ENCODE assay signal across 20 mouse cellular contexts in the genomic region with DNA sequence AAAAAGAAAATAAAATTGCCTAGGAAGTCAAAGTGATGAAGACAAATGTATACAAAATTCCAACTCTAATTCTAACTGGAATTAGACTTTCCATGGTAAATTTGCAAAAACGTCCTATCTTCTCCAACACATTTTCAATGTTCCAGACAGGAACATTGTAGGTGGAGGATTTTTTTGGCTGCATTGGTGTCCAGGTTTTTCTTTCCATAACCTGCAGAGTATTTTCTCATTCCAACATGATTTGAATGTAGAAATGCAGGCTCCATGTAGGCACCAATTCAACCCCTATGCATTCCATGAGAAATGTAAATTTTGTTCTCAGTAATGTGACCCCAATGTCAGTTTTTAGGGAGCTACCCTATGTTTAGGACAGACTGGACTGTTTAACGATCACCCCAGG.
DNase-seq lines count a peak whose midpoint lies in the region; ATAC-seq lines count a peak whose summit lies in the region.
"Had no signal": no experiment of that assay in that cellular context is flagged by ENCODE, and none has a peak within 500 bp of the region (broad histone marks: within the 10 kb centered on the region; RNA-seq: fewer than 3 reads in every experiment).

No protein-coding gene starts in this region.

- ATAC-seq in frontal cortex, adult (ENCODE audit: low TSS enrichment), result peak; percentile 91
- ATAC-seq in hindbrain, embryonic 12.5 days (ENCODE audit: low FRiP score), result no peak
- ATAC-seq: activated CD4-positive, CD25-positive, alpha-beta regulatory T cell, adult 4 months; CD4-positive, CD25-positive, alpha-beta regulatory T cell, adult 4 months; Patski had no signal

- no peak overlapping the region for H3K4me3 ChIP-seq in hindbrain, embryonic 12.5 days

- H3K4me1 ChIP-seq in hindbrain, embryonic 12.5 days, result no peaks in the 10 kb centered on the region

- no peaks in the 10 kb centered on the region for H3K27me3 ChIP-seq in hindbrain, embryonic 12.5 days
- H3K27me3 ChIP-seq: CH12.LX, Patski had no signal

- DNase-seq in frontal cortex, postnatal 25 days (ENCODE audit: low spot score in 2 of 2), result no peak
- DNase-seq in brain, adult 2 months (ENCODE audit: low read depth, low spot score), result peak; percentile 43
- DNase-seq: adrenal gland, adult 2 months; adrenal gland, adult 8-10 months; adrenal gland, postnatal 10 days; adrenal gland, postnatal 14 days; adrenal gland, postnatal 25 days; adrenal gland, postnatal 36 days; B cell, adult 2 months; cerebellum, adult 11 months; cerebellum, adult 11-12 months; cerebellum, adult 18-20 months; cerebellum, adult 2 months had no signal

- no peak overlapping the region for H3K4me2 ChIP-seq in hindbrain, embryonic 12.5 days (replicated peaks)

- H3K9me3 ChIP-seq in hindbrain, embryonic 12.5 days (replicated peaks), result no peaks in the 10 kb centered on the region
- H3K9me3 ChIP-seq: G1E had no signal

- no peak overlapping the region for H3K9ac ChIP-seq in hindbrain, embryonic 12.5 days

- no peak overlapping the region for H3K27ac ChIP-seq in hindbrain, embryonic 12.5 days

- H3K36me3 ChIP-seq in hindbrain, embryonic 12.5 days, result no peaks in the 10 kb centered on the region
- H3K36me3 ChIP-seq: G1E had no signal

- WGBS in hindbrain, embryonic 12.5 days, result 80% methylated on average over 2 of the region's 2 CpGs
